Mouse (Mus musculus) forebrain, embryonic 16.5 days (tissue): ENCODE data around the gene Ccr4. TPM values are rescaled to one million over a fixed set of nuclear protein-coding genes. Genes with fewer than 3 reads are reported as not detected.

Source experiments
- ATAC-seq: fragments of 200-750 bp; cut with Nextera tagmentation; 2 replicates; pipeline ENCODE4 v1.8.0; 2017; ENCODE audit warnings: mild to moderate bottlenecking, moderate library complexity
- H3K27ac ChIP-seq: fragments of 300-500 bp; sonication (generic); 2 replicates; pipeline ENCODE4 v1.5.1; 2014; ENCODE audit warnings: low read length, control low read depth
- H3K27me3 ChIP-seq: fragments of 300-500 bp; sonication (generic); replicated peaks from 2 replicates; pipeline ENCODE4 v1.6.1; 2014; ENCODE audit warnings: low read length; ENCODE audit not compliant: control insufficient read depth, insufficient read depth
- H3K36me3 ChIP-seq: fragments of 300-500 bp; sonication (generic); 2 replicates; pipeline ENCODE4 v1.6.1; 2014; ENCODE audit not compliant: control insufficient read depth, insufficient read depth
- H3K4me1 ChIP-seq: fragments of 300-500 bp; sonication (generic); replicated peaks from 2 replicates; pipeline ENCODE4 v1.6.1; 2014; ENCODE audit warnings: low read length; ENCODE audit not compliant: control insufficient read depth, insufficient read depth
- H3K4me2 ChIP-seq: fragments of 300-500 bp; sonication (generic); 2 replicates; pipeline ENCODE4 v1.6.1; 2014; ENCODE audit warnings: mild to moderate bottlenecking, low read length, control low read depth
- H3K4me3 ChIP-seq: fragments of 300-500 bp; sonication (generic); replicated peaks from 2 replicates; pipeline ENCODE4 v1.5.1; 2014; ENCODE audit warnings: mild to moderate bottlenecking, low read length, control low read depth
- H3K9ac ChIP-seq: fragments of 300-500 bp; sonication (generic); replicated peaks from 2 replicates; pipeline ENCODE4 v1.6.1; 2014; ENCODE audit warnings: low read depth, low read length, control low read depth
- H3K9me3 ChIP-seq: fragments of 300-500 bp; sonication (generic); 2 replicates; pipeline ENCODE4 v1.6.1; 2016; ENCODE audit warnings: low read length; ENCODE audit not compliant: control insufficient read depth
- WGBS: fragments of 180-500 bp; shearing (Covaris S2); extraction: QIAGEN DNeasy Blood & Tissue Kit; methylation state at CpG from one replicate; pipeline ENCODE4 v1.1.7; 2014; 5-methylcytosine and 5-hydroxymethylcytosine counted together
- polyA plus RNA-seq: library from polyadenylated mRNA; unstranded; fragments of >200 nt; fragmentation: Nextera tagmentation; extraction: Ambion mirVana; gene quantifications from 2 replicates; pipeline ENCODE4 v1.2.1, GENCODE M21; 2015

Gene Ccr4
- polyA plus RNA-seq, 1 experiment from 2014 or later = not detected

DNA sequence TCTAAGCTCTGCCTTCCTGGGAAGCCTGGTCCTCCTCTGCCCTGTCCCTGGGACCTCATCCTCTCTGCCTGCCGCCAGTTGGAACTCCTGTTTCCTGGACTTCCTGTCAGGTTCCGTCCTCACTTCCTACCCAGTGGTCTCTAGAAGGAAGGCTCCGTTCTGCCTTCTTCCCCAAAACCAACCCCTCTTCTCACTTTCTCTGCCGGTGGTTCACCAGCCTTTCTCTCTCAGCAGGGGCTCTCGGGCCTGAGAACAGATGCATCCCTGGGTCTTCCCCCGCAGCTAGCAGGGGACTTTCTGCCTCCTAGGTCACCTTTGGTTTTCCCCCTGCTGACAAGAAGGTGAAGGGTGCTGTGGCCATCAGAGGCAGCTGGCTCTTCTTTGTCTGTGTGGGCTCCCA lies 39.3 kb downstream of the Ccr4 start:
- ATAC-seq = no peak
- Histone ChIP-seq H3K9me3 (no peaks in the 10 kb centered on the region), H3K4me3 (no peak overlapping the region), H3K9ac (no peak overlapping the region), H3K27ac (no peak overlapping the region), H3K27me3 (no peaks in the 10 kb centered on the region), H3K4me1 (no peaks in the 10 kb centered on the region), H3K4me2 (no peak overlapping the region), H3K36me3 (no peaks in the 10 kb centered on the region)
- WGBS = 84% methylated on average over 6 of the region's 6 CpGs

GRCm38 (mm10) chr9:114462569-114462968 lies 42.1 kb downstream of the Ccr4 start:
- H3K9me3 ChIP-seq = no peaks in the 10 kb centered on the region
- H3K36me3 ChIP-seq = 0 out of 2 replicates have a peak, but pooled peaks cover 2% of the 10 kb centered on the region
- no peak overlapping the region for H3K4me3 ChIP-seq
- H3K27ac ChIP-seq = no peak overlapping the region
- no peak overlapping the region for H3K9ac ChIP-seq
- no peak for ATAC-seq
- no peaks in the 10 kb centered on the region for H3K4me1 ChIP-seq
- H3K27me3 ChIP-seq = no peaks in the 10 kb centered on the region
- WGBS = 96% methylated on average over 7 of the region's 7 CpGs
- no peak overlapping the region for H3K4me2 ChIP-seq

- Histone ChIP-seq H3K4me1 (no peaks in the 10 kb centered on the region), H3K4me3 (no peak overlapping the region), H3K27ac (no peak overlapping the region), H3K27me3 (no peaks in the 10 kb centered on the region), H3K4me2 (no peak overlapping the region), H3K9me3 (no peaks in the 10 kb centered on the region), H3K9ac (no peak overlapping the region), H3K36me3 (0 out of 2 replicates have a peak, but pooled peaks cover 2% of the 10 kb centered on the region)
- no peak for ATAC-seq
- WGBS = 82% methylated on average over 3 of the region's 3 CpGs
Measured at GRCm38 (mm10) chr9:114458436-114458835, 46.3 kb downstream of the Ccr4 start.

- Histone ChIP-seq H3K27me3 (no peaks in the 10 kb centered on the region), H3K4me1 (no peaks in the 10 kb centered on the region), H3K4me3 (no peak overlapping the region), H3K27ac (no peak overlapping the region), H3K9me3 (no peaks in the 10 kb centered on the region), H3K4me2 (no peak overlapping the region), H3K9ac (no peak overlapping the region), H3K36me3 (peaks cover 2% of the 10 kb centered on the region; the same call in 1 of the 2 replicates)
- no peak for ATAC-seq
- 82% methylated on average over 2 of the region's 2 CpGs for WGBS
Measured at GRCm38 (mm10) chr9:114455420-114455819, 49.3 kb downstream of the Ccr4 start.

GRCm38 (mm10) chr9:114452418-114452817 lies 52.3 kb downstream of the Ccr4 start:
- H3K27ac ChIP-seq = no peak overlapping the region
- H3K9me3 ChIP-seq = no peaks in the 10 kb centered on the region
- no peak for ATAC-seq
- no peaks in the 10 kb centered on the region for H3K4me1 ChIP-seq
- 92% methylated on average over 6 of the region's 6 CpGs for WGBS
- H3K9ac ChIP-seq = no peak overlapping the region
- no peaks in the 10 kb centered on the region for H3K27me3 ChIP-seq
- no peak overlapping the region for H3K4me2 ChIP-seq
- no peak overlapping the region for H3K4me3 ChIP-seq
- H3K36me3 ChIP-seq = no peaks in the 10 kb centered on the region; the same call in 1 of the 2 replicates

DNA sequence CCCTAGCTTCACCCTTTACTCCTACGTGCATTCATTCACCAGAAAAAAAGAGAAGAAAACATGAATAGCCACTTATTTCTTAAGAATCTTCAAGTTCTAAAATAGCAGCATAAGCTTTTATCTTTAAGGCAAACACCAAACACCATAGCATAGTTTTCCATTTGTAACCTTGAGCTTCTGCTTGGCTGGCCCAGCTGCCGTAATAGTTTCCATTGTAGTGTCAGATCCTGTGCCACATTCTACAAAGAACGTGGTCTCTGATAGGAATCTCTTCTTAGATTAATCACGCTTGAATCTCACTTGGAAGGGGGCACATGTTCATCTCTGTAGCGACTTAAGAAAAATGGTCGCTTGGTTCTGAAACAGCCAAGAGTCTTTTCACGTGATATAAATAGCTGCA lies 53.1 kb downstream of the Ccr4 start:
- 72% methylated on average over 7 of the region's 7 CpGs for WGBS
- no peak for ATAC-seq

GRCm38 (mm10) chr9:114449120-114449754 lies 55.5 kb downstream of the Ccr4 start:
- H3K9ac ChIP-seq = no peak overlapping the region
- no peak overlapping the region for H3K4me2 ChIP-seq
- H3K4me1 ChIP-seq = no peaks in the 10 kb centered on the region
- H3K36me3 ChIP-seq = no peaks in the 10 kb centered on the region; the same call in 1 of the 2 replicates
- no peak overlapping the region for H3K4me3 ChIP-seq
- H3K27me3 ChIP-seq = no peaks in the 10 kb centered on the region
- no peak for ATAC-seq
- no peak overlapping the region for H3K27ac ChIP-seq
- 88% methylated on average over 13 of the region's 13 CpGs for WGBS
- no peaks in the 10 kb centered on the region for H3K9me3 ChIP-seq

More for the DNA sequence above, 53.1 kb downstream of the Ccr4 start:
- no peak overlapping the region for H3K27ac ChIP-seq
- no peaks in the 10 kb centered on the region for H3K9me3 ChIP-seq
- H3K4me1 ChIP-seq = no peaks in the 10 kb centered on the region
- H3K9ac ChIP-seq = no peak overlapping the region
- no peaks in the 10 kb centered on the region for H3K27me3 ChIP-seq
- no peak overlapping the region for H3K4me3 ChIP-seq
- no peak overlapping the region for H3K4me2 ChIP-seq
- no peaks in the 10 kb centered on the region; the same call in 1 of the 2 replicates for H3K36me3 ChIP-seq

DNA sequence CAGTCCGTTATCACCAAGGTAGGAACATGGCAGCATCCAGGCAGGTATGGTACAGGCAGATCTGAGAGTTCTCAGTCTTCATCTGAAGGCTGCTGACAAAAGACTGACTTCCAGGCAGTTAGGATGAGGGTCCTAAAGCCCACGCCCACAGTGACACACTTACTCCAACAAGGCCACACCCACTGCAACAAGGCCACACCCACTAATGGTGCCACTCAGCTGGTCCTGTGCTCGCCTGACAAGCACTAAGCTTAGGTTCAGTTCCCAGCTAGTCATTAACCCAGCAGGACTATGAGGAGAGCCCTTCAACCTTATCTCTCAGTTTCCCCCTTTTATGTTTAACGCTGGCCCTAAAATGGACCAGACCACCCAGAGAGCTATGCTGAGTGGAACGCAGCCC lies 56.0 kb downstream of the Ccr4 start:
- H3K9ac ChIP-seq = no peak overlapping the region
- H3K36me3 ChIP-seq = no peaks in the 10 kb centered on the region; the same call in 1 of the 2 replicates
- H3K4me1 ChIP-seq = no peaks in the 10 kb centered on the region
- no peak overlapping the region for H3K4me2 ChIP-seq
- no peaks in the 10 kb centered on the region for H3K9me3 ChIP-seq
- H3K27me3 ChIP-seq = no peaks in the 10 kb centered on the region
- WGBS = 86% methylated on average over 5 of the region's 5 CpGs
- ATAC-seq = no peak
- H3K4me3 ChIP-seq = no peak overlapping the region
- H3K27ac ChIP-seq = no peak overlapping the region

DNA sequence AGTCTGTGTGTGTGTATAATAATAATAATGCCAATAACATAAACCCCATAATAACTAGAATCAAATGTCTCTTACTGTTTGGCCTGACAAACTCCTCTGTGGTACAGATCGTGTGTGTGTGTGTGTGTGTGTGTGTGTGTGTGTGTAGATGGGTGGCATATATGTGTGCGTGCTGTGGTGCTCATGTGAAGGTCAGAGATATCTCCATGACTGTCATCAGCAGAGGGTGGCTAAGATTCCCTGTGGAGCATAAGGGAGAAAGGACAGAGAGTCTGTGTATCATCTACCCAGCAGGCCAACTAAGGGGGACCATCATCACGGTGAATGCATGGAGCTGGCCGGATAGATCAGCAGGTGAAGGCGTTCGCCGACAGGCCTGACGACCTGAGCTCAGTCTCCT lies 57.8 kb downstream of the Ccr4 start:
- H3K27me3 ChIP-seq = no peaks in the 10 kb centered on the region
- H3K4me1 ChIP-seq = no peaks in the 10 kb centered on the region
- WGBS = 93% methylated on average over 8 of the region's 8 CpGs
- no peak overlapping the region for H3K4me2 ChIP-seq
- no peaks in the 10 kb centered on the region for H3K9me3 ChIP-seq
- ATAC-seq = no peak
- H3K27ac ChIP-seq = no peak overlapping the region
- H3K36me3 ChIP-seq = no peaks in the 10 kb centered on the region; the same call in 1 of the 2 replicates
- H3K9ac ChIP-seq = no peak overlapping the region
- no peak overlapping the region for H3K4me3 ChIP-seq

GRCm38 (mm10) chr9:114443351-114443750 lies 61.4 kb downstream of the Ccr4 start:
- Histone ChIP-seq H3K4me3 (no peak overlapping the region), H3K36me3 (no peaks in the 10 kb centered on the region; the same call in 1 of the 2 replicates), H3K4me2 (no peak overlapping the region), H3K27me3 (no peaks in the 10 kb centered on the region), H3K27ac (no peak overlapping the region), H3K9ac (no peak overlapping the region), H3K9me3 (no peaks in the 10 kb centered on the region), H3K4me1 (no peaks in the 10 kb centered on the region)
- WGBS = 94% methylated on average over 8 of the region's 8 CpGs
- ATAC-seq = no peak
